Mouse (Mus musculus): ENCODE measurements around the gene Apoc3. TPM values are rescaled to one million over a fixed set of nuclear protein-coding genes. Genes with fewer than 3 reads are reported as not detected.

Apoc3 gene
- total RNA-seq, 1 experiment: not detected

Other genes with a start within 250 kb of the Apoc3 start
- 51.1 and 64.9 TPM in 2 replicates for gene Pafah1b2, start 222.9 kb downstream of the Apoc3 start, total RNA-seq (2012; rRNA removed)
- gene Sik3, start 222.8 kb downstream of the Apoc3 start, total RNA-seq (2012; rRNA removed): 18.9 and 25.3 TPM in 2 replicates
- 0.45 and 0.63 TPM in 2 replicates for gene Apoa1, start 7.1 kb downstream of the Apoc3 start, total RNA-seq (2012; rRNA removed)
- not detected in 2 replicates for gene Apoa4, start 5.1 kb upstream of the Apoc3 start, total RNA-seq (2012; rRNA removed)
- 0.09 and 0.42 TPM in 2 replicates for gene Apoa5, start 33.0 kb upstream of the Apoc3 start, total RNA-seq (2012; rRNA removed)
- 56.0 and 58.9 TPM in 2 replicates for gene Zpr1, start 37.4 kb upstream of the Apoc3 start, total RNA-seq (2012; rRNA removed)
- 14.3 and 21.6 TPM in 2 replicates for gene Bud13, start 47.4 kb upstream of the Apoc3 start, total RNA-seq (2012; rRNA removed)
- not detected in 2 replicates for gene 4931429L15Rik, start 84.3 kb upstream of the Apoc3 start, total RNA-seq (2012; rRNA removed)